15 mouse cellular contexts compared by ENCODE assay signal in genomic region chr17:73640117-73640480, GRCm38 (mm10).
DNase-seq lines count a peak whose midpoint lies in the region; ATAC-seq and TF ChIP-seq lines count a peak whose summit lies in the region.
"Had no signal": no experiment of that assay in that cellular context is flagged by ENCODE, and none has a peak within 500 bp of the region (broad histone marks: within the 10 kb centered on the region; RNA-seq: fewer than 3 reads in every experiment).

No protein-coding gene starts in this region.

- no peaks in the 10 kb centered on the region; the same call in 1 of the 2 replicates for H3K9me3 ChIP-seq in heart, embryonic 13.5 days
- H3K9me3 ChIP-seq in heart, embryonic 10.5 days: no peaks in the 10 kb centered on the region
- no peaks in the 10 kb centered on the region for H3K9me3 ChIP-seq in neural tube, embryonic 13.5 days
- H3K9me3 ChIP-seq: embryonic facial prominence, embryonic 13.5 days had no signal

- 47% methylated on average over 3 of the region's 3 CpGs for WGBS in heart, embryonic 13.5 days
- WGBS in heart, embryonic 10.5 days: 41% methylated on average over 3 of the region's 3 CpGs
- WGBS in neural tube, embryonic 13.5 days: 64% methylated on average over 3 of the region's 3 CpGs
- WGBS in cerebellum, adult 2 months: 45% methylated on average over 3 of the region's 3 CpGs

- no peak for TF ChIP-seq POLR2A in cerebellum, adult 2 months (IDR thresholded peaks at IDR 0.05; ENCODE audit: borderline replicate concordance, insufficient read depth, low read length)

- H3K27me3 ChIP-seq in heart, embryonic 13.5 days (replicated peaks): no peaks in the 10 kb centered on the region
- H3K27me3 ChIP-seq in heart, embryonic 10.5 days (ENCODE audit: insufficient read depth, poor library complexity, severe bottlenecking): no peaks in the 10 kb centered on the region
- no peaks in the 10 kb centered on the region for H3K27me3 ChIP-seq in neural tube, embryonic 13.5 days
- H3K27me3 ChIP-seq in cerebellum, adult 2 months (ENCODE audit: control insufficient read depth, insufficient read depth, low read length): no peaks in the 10 kb centered on the region
- H3K27me3 ChIP-seq: embryonic facial prominence, embryonic 13.5 days had no signal

- H3K9ac ChIP-seq in heart, embryonic 13.5 days: 0 out of 2 replicates have a peak overlapping the region, but pooled peaks have one; percentile 19
- H3K9ac ChIP-seq in neural tube, embryonic 13.5 days: no peak overlapping the region
- H3K9ac ChIP-seq: embryonic facial prominence, embryonic 13.5 days; liver, embryonic 14.5 days had no signal

- H3K4me3 ChIP-seq in heart, embryonic 13.5 days: no peak overlapping the region
- H3K4me3 ChIP-seq in heart, embryonic 10.5 days: no peak overlapping the region
- H3K4me3 ChIP-seq in neural tube, embryonic 13.5 days: no peak overlapping the region
- no peak overlapping the region for H3K4me3 ChIP-seq in cerebellum, adult 2 months (replicated peaks; ENCODE audit: insufficient read depth, low read depth, low read length)
- H3K4me3 ChIP-seq: embryonic facial prominence, embryonic 13.5 days had no signal

- no peak for TF ChIP-seq CTCF in cerebellum, adult 2 months (IDR thresholded peaks at IDR 0.05; ENCODE audit: borderline replicate concordance, insufficient read depth, low read depth, low read length)

- H3K27ac ChIP-seq in heart, embryonic 13.5 days (replicated peaks): no peak overlapping the region
- H3K27ac ChIP-seq in heart, embryonic 10.5 days: no peak overlapping the region
- H3K27ac ChIP-seq in neural tube, embryonic 13.5 days (replicated peaks): peak overlapping the region; percentile 52
- no peak overlapping the region for H3K27ac ChIP-seq in cerebellum, adult 2 months (ENCODE audit: insufficient read depth, low read length)
- H3K27ac ChIP-seq: embryonic facial prominence, embryonic 13.5 days; liver, embryonic 14.5 days had no signal

- no peak for ATAC-seq in heart, embryonic 13.5 days (ENCODE audit: extremely low read depth, insufficient number of reproducible peaks, low FRiP score, low TSS enrichment)
- no peak for ATAC-seq in neural tube, embryonic 13.5 days (ENCODE audit: low read depth)

- DNase-seq in heart, embryonic 10.5 days (ENCODE audit: low spot score): no peak
- DNase-seq in neural tube, embryonic 10.5 days (ENCODE audit: extremely low spot score, low spot score): no peak
- DNase-seq in kidney, postnatal 36 days: peak; percentile 49 to 66
- no peak for DNase-seq in cerebellum, adult 2 months
- no peak for DNase-seq in spleen, adult 18-20 months
- DNase-seq: adrenal gland, postnatal 14 days; cerebellum, adult 11-12 months; gastrocnemius, postnatal 25 days; heart, postnatal 14 days; layer of hippocampus, postnatal 36 days; thymus, postnatal 36 days had no signal

- 0 out of 2 replicates have a peak overlapping the region, but pooled peaks have one; percentile 9 for H3K4me2 ChIP-seq in heart, embryonic 13.5 days
- no peak overlapping the region for H3K4me2 ChIP-seq in neural tube, embryonic 13.5 days
- H3K4me2 ChIP-seq: embryonic facial prominence, embryonic 13.5 days had no signal

- H3K4me1 ChIP-seq in heart, embryonic 13.5 days: peaks cover 8% of the 10 kb centered on the region
- H3K4me1 ChIP-seq in heart, embryonic 10.5 days: peaks cover 17% of the 10 kb centered on the region
- H3K4me1 ChIP-seq in neural tube, embryonic 13.5 days (replicated peaks): peaks cover 22% of the 10 kb centered on the region
- H3K4me1 ChIP-seq in cerebellum, adult 2 months (ENCODE audit: control insufficient read depth, insufficient read depth, low read length): no peaks in the 10 kb centered on the region
- H3K4me1 ChIP-seq: embryonic facial prominence, embryonic 13.5 days had no signal

- no peaks in the 10 kb centered on the region for H3K36me3 ChIP-seq in heart, embryonic 13.5 days
- H3K36me3 ChIP-seq in heart, embryonic 10.5 days: no peaks in the 10 kb centered on the region
- H3K36me3 ChIP-seq in neural tube, embryonic 13.5 days: no peaks in the 10 kb centered on the region
- H3K36me3 ChIP-seq: embryonic facial prominence, embryonic 13.5 days had no signal

Comparison
In these comparisons a context has a peak if more than half of its experiments do, and no peak if none do; other contexts are left out.
1. DNase-seq: peak in kidney, postnatal 36 days (2 of 2); none in heart, embryonic 10.5 days (single experiment), neural tube, embryonic 10.5 days (single experiment), cerebellum, adult 2 months (0 of 2) and spleen, adult 18-20 months (0 of 2).